Mouse (Mus musculus) splenic B cell, adult 2 months (primary cell): ENCODE data around the gene Fhdc1.

Experiments
- DNase-seq: peaks from one replicate; pipeline ENCODE4 v3.0.0-alpha.2; 2011; ENCODE audit warnings: low read depth, low spot score
- H3K27me3 ChIP-seq: 2 replicates; pipeline ENCODE4 v1.6.1; 2012; ENCODE audit warnings: mild to moderate bottlenecking, low read length, moderate library complexity, mixed read lengths; ENCODE audit not compliant: control insufficient read depth, poor library complexity, insufficient read depth, severe bottlenecking
- H3K36me3 ChIP-seq: 2 replicates; pipeline ENCODE4 v1.6.1; 2012; ENCODE audit warnings: mild to moderate bottlenecking, low read length, moderate library complexity, mixed read lengths; ENCODE audit not compliant: control insufficient read depth, poor library complexity, insufficient read depth, severe bottlenecking

Fhdc1 gene

DNA sequence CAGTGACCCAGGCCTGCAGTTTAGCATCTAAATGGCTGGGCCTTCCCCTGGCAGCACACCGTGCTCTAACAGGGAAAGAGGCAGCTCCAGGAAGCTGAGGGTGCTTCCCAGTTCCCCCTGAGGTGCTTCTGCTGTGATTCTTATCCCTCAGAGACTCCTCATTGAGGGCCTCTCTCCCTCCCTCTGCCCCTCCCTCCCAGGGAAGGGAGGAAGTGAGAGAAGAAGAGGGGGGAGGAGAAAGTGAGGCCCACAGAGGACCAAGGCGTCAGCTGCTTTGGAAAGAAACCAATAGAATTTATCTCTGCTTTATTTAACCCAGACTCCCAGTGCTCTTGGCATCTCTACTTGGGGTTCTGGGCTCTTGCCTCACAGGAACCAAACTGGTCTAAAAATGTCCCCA, 50.1 kb downstream of the Fhdc1 start:
- Histone ChIP-seq H3K36me3 (no peaks in the 10 kb centered on the region), H3K27me3 (no peaks in the 10 kb centered on the region)
- no peak for DNase-seq

DNA sequence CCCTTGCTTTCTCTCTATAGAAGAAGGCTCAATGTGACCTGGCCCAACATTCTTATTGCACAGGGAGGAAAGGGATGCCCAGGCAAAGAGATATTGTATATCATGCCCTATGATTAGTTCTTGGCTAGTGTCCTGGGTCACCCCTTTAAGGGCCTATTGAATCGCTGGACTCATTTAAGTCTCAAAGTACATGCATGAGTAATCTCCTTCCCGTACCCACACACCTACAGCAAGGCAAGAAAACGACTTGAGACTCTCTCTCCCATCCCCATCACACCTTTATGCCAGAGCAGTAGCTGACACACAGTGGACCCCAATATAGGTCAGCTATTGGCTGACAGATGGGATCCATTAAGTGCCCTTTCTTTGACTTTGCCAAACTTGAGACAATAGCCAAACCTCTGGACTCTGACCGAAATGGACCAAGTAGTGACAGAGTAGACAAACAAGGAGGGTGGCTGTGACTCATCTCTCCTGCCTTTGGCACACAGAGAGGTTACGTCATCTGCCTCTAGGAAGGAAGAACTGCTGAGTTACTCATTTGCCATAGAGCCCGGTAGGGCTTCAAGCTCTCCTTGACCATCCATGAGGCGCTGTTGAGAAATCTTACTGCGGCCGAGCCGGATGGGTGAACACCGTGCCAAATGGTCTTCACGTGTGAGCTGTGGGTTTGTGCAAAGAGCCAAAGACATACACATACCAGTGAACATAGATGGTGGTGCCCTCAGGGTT, 51.1 kb downstream of the Fhdc1 start:
- H3K36me3 ChIP-seq: no peaks in the 10 kb centered on the region
- no peak for DNase-seq
- H3K27me3 ChIP-seq: no peaks in the 10 kb centered on the region

- H3K27me3 ChIP-seq: no peaks in the 10 kb centered on the region
- DNase-seq: no peak
Observed at GRCm38 (mm10) chr3:84427779-84428178, 52.5 kb downstream of the Fhdc1 start.

GRCm38 (mm10) chr3:84422340-84422739, 57.9 kb downstream of the Fhdc1 start:
- Histone ChIP-seq H3K36me3 (no peaks in the 10 kb centered on the region), H3K27me3 (no peaks in the 10 kb centered on the region)
- DNase-seq: no peak

More at GRCm38 (mm10) chr3:84427779-84428178, 52.5 kb downstream of the Fhdc1 start:
- no peaks in the 10 kb centered on the region for H3K36me3 ChIP-seq

DNA sequence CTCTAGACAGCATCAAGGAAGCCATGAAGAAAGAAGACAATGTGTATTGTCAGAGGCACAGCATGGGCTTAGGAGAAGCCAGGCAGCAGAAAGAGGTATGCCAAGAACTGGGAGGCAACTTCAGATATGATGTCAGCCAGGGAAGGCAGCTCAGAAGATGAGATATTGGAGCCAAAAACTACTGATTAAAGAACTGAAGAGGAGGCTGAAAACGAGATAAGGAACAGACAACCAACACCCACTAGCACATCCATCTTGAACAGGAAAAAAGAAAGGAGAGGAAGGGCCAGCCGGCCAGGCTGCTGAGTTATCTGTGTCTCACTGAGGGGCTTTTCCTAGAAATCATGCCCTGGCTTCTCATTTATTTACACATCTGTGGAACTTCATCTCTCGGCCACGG, 66.4 kb downstream of the Fhdc1 start:
- H3K36me3 ChIP-seq: no peaks in the 10 kb centered on the region
- no peak for DNase-seq
- H3K27me3 ChIP-seq: no peaks in the 10 kb centered on the region

DNA sequence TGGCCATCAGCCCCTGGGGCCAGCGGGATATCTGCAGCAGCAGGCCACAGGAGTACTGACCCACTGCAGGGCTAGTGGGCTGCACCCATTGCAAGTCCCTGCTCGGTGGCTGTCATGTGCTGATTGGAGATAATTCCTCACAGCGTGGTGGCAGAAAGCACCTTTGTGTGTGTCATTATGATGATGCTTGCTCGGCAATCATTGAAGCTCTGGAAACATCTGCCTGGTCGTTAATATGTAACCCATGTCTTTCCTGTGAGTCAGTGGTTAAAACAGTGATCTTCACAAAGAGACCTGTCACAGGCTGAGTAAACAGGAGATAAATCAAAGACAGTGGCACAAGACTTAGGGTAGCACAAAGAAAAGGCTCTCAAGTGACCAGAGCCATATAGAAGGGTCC, 67.3 kb downstream of the Fhdc1 start:
- DNase-seq: no peak
- H3K27me3 ChIP-seq: no peaks in the 10 kb centered on the region
- no peaks in the 10 kb centered on the region for H3K36me3 ChIP-seq

- DNase-seq: no peak
- Histone ChIP-seq H3K27me3 (no peaks in the 10 kb centered on the region), H3K36me3 (no peaks in the 10 kb centered on the region)
Observed at GRCm38 (mm10) chr3:84409474-84409862, 70.8 kb downstream of the Fhdc1 start.

- DNase-seq: no peak
- H3K36me3 ChIP-seq: no peaks in the 10 kb centered on the region
- H3K27me3 ChIP-seq: no peaks in the 10 kb centered on the region
Observed at GRCm38 (mm10) chr3:84408756-84409473, 71.3 kb downstream of the Fhdc1 start.

DNA sequence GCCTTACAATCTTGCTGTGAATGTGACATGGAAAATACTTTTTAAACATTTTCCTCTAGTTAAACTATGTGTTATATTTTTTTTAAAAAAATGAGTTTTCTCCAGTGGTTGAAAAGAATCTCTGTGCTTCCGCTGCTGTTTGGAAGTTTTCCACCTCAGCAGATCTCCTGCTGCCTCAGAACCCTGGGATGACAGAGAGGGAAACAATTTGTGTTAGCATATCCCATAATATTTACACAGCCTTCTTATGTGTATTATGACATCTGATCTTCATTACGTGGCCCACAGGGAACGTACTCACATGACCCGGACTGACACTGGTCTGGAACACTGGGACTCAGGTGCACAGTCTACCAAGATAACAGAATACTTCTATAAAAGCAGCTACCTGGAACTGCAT, 74.7 kb downstream of the Fhdc1 start:
- DNase-seq: no peak
- H3K27me3 ChIP-seq: no peaks in the 10 kb centered on the region

DNA sequence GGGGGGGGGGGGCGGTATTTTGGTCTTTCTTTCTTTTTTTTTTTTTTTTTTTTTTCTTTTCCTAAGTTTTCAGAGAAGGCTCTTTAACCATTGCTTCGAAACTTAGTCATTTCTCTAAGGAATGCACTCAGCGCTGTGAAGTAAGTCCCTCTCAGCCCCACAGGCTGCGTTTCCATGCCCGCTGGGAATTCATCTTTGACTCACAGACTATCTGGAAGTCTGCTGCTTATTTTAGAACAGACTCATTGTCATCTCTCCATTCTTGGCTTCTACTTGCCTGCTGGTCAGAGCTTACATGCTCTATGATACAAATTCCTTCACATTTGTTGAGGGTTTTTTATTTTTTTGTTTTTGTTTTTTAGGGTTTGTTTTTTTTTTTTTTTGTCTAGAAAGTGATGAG, 76.8 kb downstream of the Fhdc1 start:
- no peaks in the 10 kb centered on the region for H3K36me3 ChIP-seq

More for the DNA sequence above, 74.7 kb downstream of the Fhdc1 start:
- no peaks in the 10 kb centered on the region for H3K36me3 ChIP-seq

GRCm38 (mm10) chr3:84402716-84403115, 77.5 kb downstream of the Fhdc1 start:
- H3K27me3 ChIP-seq: no peaks in the 10 kb centered on the region
- DNase-seq: no peak
- no peaks in the 10 kb centered on the region for H3K36me3 ChIP-seq

More for the DNA sequence above, 76.8 kb downstream of the Fhdc1 start:
- no peaks in the 10 kb centered on the region for H3K27me3 ChIP-seq
- DNase-seq: no peak

DNA sequence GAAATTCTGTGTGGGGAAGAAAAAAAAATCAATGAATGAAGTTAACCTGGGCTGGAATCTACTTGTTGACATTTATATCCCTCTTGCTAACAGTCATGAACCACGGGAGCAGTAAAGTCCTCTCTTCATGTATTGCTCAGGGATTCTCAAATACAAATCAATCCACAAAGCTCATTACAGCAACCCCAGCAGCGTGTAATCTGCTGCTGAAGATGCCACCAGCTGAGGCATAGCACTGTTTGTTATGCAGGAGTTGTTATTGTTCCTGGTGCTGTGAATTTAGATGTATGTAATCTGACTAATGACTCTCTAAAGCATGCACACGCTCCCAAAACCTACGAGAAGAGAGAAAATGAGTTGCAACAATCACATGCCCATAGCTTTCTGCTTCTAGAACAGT, 82.3 kb downstream of the Fhdc1 start:
- Histone ChIP-seq H3K27me3 (no peaks in the 10 kb centered on the region), H3K36me3 (no peaks in the 10 kb centered on the region)
- no peak for DNase-seq

- Histone ChIP-seq H3K27me3 (no peaks in the 10 kb centered on the region), H3K36me3 (no peaks in the 10 kb centered on the region)
- DNase-seq: no peak
Observed at GRCm38 (mm10) chr3:84396240-84396639, 84.0 kb downstream of the Fhdc1 start.

- H3K36me3 ChIP-seq: no peaks in the 10 kb centered on the region
- H3K27me3 ChIP-seq: no peaks in the 10 kb centered on the region
- DNase-seq: no peak
Observed at GRCm38 (mm10) chr3:84395840-84396239, 84.4 kb downstream of the Fhdc1 start.

GRCm38 (mm10) chr3:84394841-84395447, 85.3 kb downstream of the Fhdc1 start:
- DNase-seq: no peak
- no peaks in the 10 kb centered on the region for H3K36me3 ChIP-seq
- no peaks in the 10 kb centered on the region for H3K27me3 ChIP-seq
